Mouse (Mus musculus) forebrain, embryonic 11.5 days (tissue): ENCODE measurements at regions not wholly inside any gene's neighbourhood (a gene's known extent, or its start where the extent isn't known, plus 50 kb on each side); places are given as distances from the start of the nearest gene placed in this dataset.

Experiments
- ATAC-seq: fragments of 200-750 bp; cut with Nextera tagmentation; replicated peaks from 2 replicates; pipeline ENCODE4 v1.8.0; 2017; ENCODE audit warnings: moderate TSS enrichment; ENCODE audit not compliant: low FRiP score
- DNase-seq: peaks from one replicate; pipeline ENCODE4 v3.0.0-alpha.2; 2017; ENCODE audit warnings: low spot score
- H3K27ac ChIP-seq: fragments of 300-500 bp; sonication (generic); 2 replicates; pipeline ENCODE4 v1.5.1; 2014; ENCODE audit warnings: low read depth, low read length
- H3K27me3 ChIP-seq: fragments of 300-500 bp; sonication (generic); 2 replicates; pipeline ENCODE4 v1.6.1; 2014; ENCODE audit warnings: mild to moderate bottlenecking, low read length, mixed read lengths; ENCODE audit not compliant: control insufficient read depth, insufficient read depth
- H3K36me3 ChIP-seq: fragments of 300-500 bp; sonication (generic); 2 replicates; pipeline ENCODE4 v1.6.1; 2014; ENCODE audit warnings: mild to moderate bottlenecking, low read length, moderate library complexity, mixed read lengths; ENCODE audit not compliant: control insufficient read depth, insufficient read depth
- H3K4me1 ChIP-seq: fragments of 300-500 bp; sonication (generic); replicated peaks from 2 replicates; pipeline ENCODE4 v1.6.1; 2014; ENCODE audit warnings: low read length, mixed read lengths; ENCODE audit not compliant: control insufficient read depth, insufficient read depth
- H3K4me2 ChIP-seq: fragments of 300-500 bp; sonication (generic); 2 replicates; pipeline ENCODE4 v1.6.1; 2014; ENCODE audit warnings: low read depth, mild to moderate bottlenecking, low read length, moderate library complexity, mixed read lengths; ENCODE audit not compliant: severe bottlenecking
- H3K4me3 ChIP-seq: fragments of 300-500 bp; sonication (generic); 2 replicates; pipeline ENCODE4 v1.5.1; 2014; ENCODE audit warnings: low read depth, low read length
- H3K9ac ChIP-seq: fragments of 300-500 bp; sonication (generic); 2 replicates; pipeline ENCODE4 v1.6.1; 2014; ENCODE audit warnings: low read length
- H3K9me3 ChIP-seq: fragments of 300-500 bp; sonication (generic); 2 replicates; pipeline ENCODE4 v1.6.1; 2016; ENCODE audit warnings: low read length, mixed read lengths; ENCODE audit not compliant: control insufficient read depth
- WGBS: fragments of 180-500 bp; shearing (Covaris S2); extraction: QIAGEN DNeasy Blood & Tissue Kit; methylation state at CpG from one replicate; pipeline ENCODE4 v1.1.7; 2014; 5-methylcytosine and 5-hydroxymethylcytosine counted together

DNA sequence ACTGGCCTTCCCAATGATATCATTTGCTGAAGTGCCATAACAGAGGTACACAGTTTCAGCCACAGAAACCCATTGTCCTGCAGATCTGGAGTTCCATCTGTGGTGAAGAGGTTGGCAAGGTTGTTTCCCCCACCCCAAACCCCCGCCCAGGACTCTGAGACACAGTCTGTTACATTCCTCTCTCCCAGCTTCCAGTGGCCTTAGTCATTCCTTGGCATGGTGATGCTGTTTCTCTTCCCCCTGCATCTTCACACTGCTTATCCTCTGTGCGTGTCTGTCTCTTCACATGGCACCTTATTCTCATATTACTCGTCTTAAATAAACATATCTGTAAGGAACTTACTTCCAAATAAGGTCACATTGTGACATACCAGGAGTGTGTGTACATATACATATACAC, 206.5 kb downstream of the Nfkbiz start:
- 86% methylated on average over 3 of the region's 3 CpGs for WGBS

DNA sequence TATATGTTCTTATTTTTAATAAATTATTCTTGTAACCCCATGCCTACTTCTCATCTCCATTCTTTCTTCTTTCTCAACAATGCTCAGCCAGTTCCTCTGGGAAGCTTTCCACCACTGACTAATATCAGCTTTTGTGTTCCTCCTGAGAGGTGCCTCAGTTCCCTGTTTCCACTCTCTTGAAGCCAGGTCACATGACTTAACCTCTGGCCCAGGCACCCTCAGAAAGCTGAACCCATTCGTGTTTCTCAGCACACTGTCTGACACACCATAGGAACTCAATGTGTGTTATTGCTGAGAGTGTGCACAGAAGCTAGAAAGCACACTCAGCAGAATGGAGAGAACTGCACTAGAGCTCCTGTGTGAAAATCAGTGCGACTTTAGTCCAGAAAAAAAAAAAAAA, 207.1 kb downstream of the Nfkbiz start:
- no peaks in the 10 kb centered on the region for H3K27me3 ChIP-seq
- H3K9me3 ChIP-seq, result no peaks in the 10 kb centered on the region
- H3K4me1 ChIP-seq, result no peaks in the 10 kb centered on the region
- no peak overlapping the region for H3K9ac ChIP-seq
- DNase-seq (no peak), ATAC-seq (no peak)
- H3K36me3 ChIP-seq, result no peaks in the 10 kb centered on the region
- WGBS, result 60% methylated on average over 2 of the region's 2 CpGs
- no peak overlapping the region for H3K4me2 ChIP-seq
- H3K4me3 ChIP-seq, result no peak overlapping the region
- no peak overlapping the region for H3K27ac ChIP-seq

More for the DNA sequence above, 206.5 kb downstream of the Nfkbiz start:
- no peak overlapping the region for H3K4me3 ChIP-seq
- DNase-seq (no peak), ATAC-seq (no peak)
- no peaks in the 10 kb centered on the region for H3K4me1 ChIP-seq
- no peak overlapping the region for H3K4me2 ChIP-seq
- H3K36me3 ChIP-seq, result no peaks in the 10 kb centered on the region
- no peak overlapping the region for H3K27ac ChIP-seq
- H3K9me3 ChIP-seq, result no peaks in the 10 kb centered on the region
- H3K27me3 ChIP-seq, result no peaks in the 10 kb centered on the region
- H3K9ac ChIP-seq, result no peak overlapping the region

DNA sequence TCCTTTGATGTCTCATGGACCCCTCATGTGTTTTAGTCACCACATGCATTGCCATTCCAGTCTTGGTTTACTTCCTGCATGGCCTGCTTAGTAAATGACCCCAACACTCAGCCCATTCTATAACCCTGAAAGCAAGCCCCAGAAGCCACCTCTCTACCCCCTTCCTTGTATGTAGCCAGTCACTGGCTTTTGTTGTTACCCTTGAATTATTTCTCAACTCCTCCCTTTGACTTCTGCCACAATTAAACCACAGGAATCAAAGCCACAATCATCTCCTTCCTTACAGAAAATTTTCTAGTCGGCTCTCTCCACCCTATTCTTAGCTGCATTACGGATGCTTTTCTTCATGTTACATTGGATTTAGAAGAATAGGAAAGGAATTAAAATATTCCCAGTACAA, 207.7 kb downstream of the Nfkbiz start:
- ATAC-seq, result no peak
- Histone ChIP-seq H3K9ac (no peak overlapping the region), H3K9me3 (no peaks in the 10 kb centered on the region; the same call in 1 of the 2 replicates), H3K27me3 (no peaks in the 10 kb centered on the region), H3K36me3 (no peaks in the 10 kb centered on the region), H3K27ac (no peak overlapping the region), H3K4me1 (no peaks in the 10 kb centered on the region), H3K4me2 (no peak overlapping the region), H3K4me3 (no peak overlapping the region)
- DNase-seq, result no peak
- WGBS, result 85% methylated on average over 2 of the region's 2 CpGs

DNA sequence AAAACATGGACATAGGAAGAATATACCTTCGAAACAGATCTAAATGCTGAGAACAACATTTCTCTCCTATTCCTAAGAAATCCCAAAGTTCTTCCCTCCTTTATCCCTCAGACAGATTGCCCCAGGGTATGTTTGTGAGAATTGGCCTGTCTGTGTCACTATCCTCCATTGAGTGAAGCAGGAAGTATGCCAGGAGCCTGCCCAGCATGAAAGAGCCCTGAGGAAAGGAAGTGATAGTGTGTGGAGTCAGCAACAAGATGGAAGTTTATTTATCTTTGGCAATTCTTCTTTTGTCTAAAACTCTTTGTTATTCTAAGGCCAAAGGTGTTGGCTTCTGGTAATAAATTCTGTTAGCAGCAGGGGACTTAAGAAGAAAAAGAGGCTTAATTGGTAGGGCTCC, 211.2 kb downstream of the Nfkbiz start:
- no peak overlapping the region for H3K4me3 ChIP-seq
- H3K27ac ChIP-seq, result no peak overlapping the region
- no peak overlapping the region for H3K4me2 ChIP-seq
- no peaks in the 10 kb centered on the region for H3K4me1 ChIP-seq
- no peak overlapping the region for H3K9ac ChIP-seq
- no peak for DNase-seq
- H3K36me3 ChIP-seq, result no peaks in the 10 kb centered on the region
- WGBS, result 83% methylated on average over 1 of the region's 1 CpGs
- H3K27me3 ChIP-seq, result no peaks in the 10 kb centered on the region
- no peaks in the 10 kb centered on the region; the same call in 1 of the 2 replicates for H3K9me3 ChIP-seq
- no peak for ATAC-seq

DNA sequence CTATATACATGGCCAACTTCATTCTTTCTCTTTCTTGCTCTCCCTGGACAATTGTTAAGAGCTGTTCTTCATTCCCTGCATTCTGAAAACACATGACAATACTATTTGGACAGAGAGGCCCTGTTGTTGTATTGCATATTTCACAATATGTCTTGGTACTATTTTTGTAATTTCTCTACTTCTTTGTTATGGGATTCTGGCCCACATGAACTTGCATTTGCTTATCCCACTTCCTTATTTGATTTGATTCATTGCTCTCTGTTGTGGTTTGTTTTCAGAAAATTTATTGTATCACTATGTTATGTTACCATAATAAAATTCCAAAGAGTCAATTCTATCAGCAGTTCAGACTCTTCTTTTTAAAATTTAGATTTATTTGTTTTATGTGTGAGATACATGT, 215.3 kb downstream of the Nfkbiz start:
- Histone ChIP-seq H3K4me2 (no peak overlapping the region), H3K4me1 (no peaks in the 10 kb centered on the region), H3K27me3 (no peaks in the 10 kb centered on the region), H3K36me3 (no peaks in the 10 kb centered on the region), H3K27ac (no peak overlapping the region), H3K9ac (no peak overlapping the region), H3K4me3 (no peak overlapping the region), H3K9me3 (no peaks in the 10 kb centered on the region; the same call in 1 of the 2 replicates)
- DNase-seq (no peak), ATAC-seq (no peak)

DNA sequence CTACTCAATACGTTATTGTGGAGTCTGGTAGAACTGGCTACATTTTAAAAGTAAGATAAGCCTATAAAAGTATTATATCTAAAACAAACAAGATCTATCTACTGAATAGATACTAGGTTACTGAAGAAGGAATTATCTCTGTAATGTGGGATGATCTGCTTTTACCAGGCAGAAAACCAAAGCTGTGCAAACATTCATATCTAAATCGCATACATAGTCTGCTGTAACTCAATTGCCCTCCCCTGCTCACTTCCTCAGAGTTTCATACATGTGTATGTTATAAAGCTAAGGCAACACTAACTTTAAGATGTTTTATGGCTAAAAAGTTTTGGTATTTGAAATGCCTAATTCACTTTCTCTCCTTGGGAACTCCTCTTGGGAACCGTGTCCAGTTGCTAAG, 219.0 kb downstream of the Nfkbiz start:
- Histone ChIP-seq H3K36me3 (no peaks in the 10 kb centered on the region), H3K4me1 (no peaks in the 10 kb centered on the region), H3K27ac (no peak overlapping the region), H3K9me3 (no peaks in the 10 kb centered on the region), H3K4me2 (no peak overlapping the region), H3K4me3 (no peak overlapping the region), H3K27me3 (no peaks in the 10 kb centered on the region), H3K9ac (no peak overlapping the region)
- ATAC-seq, result no peak
- DNase-seq, result no peak
- 83% methylated on average over 3 of the region's 3 CpGs for WGBS

DNA sequence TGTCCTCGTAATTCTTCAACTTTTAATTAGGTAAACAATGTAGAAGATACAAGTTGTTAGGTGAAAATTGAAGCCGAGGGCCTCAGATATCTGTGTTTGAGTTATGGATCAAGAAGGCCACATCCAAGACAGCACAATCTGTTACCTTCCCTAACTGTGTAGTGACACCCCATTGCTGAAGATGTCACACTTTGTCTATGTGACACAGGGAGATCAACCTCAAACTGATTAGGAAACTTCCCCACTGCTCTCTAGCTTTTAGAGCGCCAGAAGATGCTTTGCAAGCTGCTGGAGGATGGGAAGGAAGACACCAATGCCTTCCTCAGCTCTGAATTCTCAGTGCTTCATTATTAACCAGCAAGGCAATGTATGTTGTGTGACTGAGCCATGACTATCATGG, 220.7 kb downstream of the Nfkbiz start:
- no peaks in the 10 kb centered on the region for H3K36me3 ChIP-seq
- DNase-seq (no peak), ATAC-seq (no peak)
- WGBS, result 89% methylated on average over 3 of the region's 3 CpGs
- H3K4me2 ChIP-seq, result no peak overlapping the region
- no peaks in the 10 kb centered on the region for H3K9me3 ChIP-seq
- H3K27ac ChIP-seq, result no peak overlapping the region
- H3K9ac ChIP-seq, result no peak overlapping the region
- no peak overlapping the region for H3K4me3 ChIP-seq
- H3K4me1 ChIP-seq, result no peaks in the 10 kb centered on the region
- H3K27me3 ChIP-seq, result no peaks in the 10 kb centered on the region

DNA sequence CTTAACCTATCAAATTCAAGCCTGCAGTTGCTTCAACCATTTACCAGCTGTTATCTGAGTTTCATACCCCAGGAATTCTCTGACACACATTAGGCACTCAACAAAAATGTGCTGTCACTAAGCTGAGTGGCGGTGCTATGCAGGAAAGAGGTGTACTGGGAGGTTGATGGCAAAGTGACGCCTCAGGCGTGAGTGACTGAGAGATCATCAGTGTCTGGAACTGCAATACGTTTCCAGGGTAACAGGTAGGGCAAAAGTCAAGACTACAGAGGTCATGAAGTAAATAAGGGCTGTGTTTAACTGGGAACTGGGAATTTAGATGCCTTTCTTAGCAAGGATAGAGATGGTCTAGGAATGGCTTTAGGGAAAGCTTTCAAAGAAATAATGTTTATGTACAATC, 221.2 kb downstream of the Nfkbiz start:
- no peaks in the 10 kb centered on the region for H3K36me3 ChIP-seq
- 76% methylated on average over 4 of the region's 4 CpGs for WGBS

DNA sequence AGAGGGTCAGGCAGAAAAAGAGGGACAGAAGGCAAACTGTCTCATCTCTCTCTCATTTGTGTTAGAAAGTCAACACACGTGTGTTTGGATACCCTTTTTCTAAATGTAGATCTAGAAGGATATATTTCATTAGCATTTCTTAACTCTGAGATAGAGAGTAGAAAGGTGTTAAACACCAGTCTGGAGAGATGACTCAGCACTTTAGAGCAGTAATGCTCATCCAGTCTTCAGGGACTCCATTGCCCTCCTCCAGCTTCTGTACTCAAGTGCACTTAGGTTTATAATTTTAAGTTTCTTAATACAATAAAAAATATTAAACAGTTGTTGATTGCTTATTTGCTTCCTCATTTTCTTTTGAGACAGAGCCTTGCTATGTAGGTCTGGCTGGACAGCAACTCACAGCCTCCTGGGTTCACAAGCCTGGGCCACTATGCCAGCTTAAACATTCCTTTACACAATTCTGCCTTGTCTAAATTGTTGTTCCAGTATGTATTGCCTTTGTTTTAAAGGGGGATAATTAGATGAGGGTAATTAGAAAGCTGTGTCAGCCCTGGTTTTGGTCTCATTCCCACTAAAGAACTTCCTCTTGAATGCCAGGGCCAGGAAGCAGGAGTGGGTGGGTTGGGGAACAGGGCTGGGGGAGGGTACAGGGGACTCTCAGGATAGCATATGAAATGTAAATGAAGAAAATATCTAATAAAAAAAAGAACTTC, 222.1 kb downstream of the Nfkbiz start:
- Histone ChIP-seq H3K36me3 (no peaks in the 10 kb centered on the region), H3K4me3 (no peak overlapping the region), H3K4me1 (no peaks in the 10 kb centered on the region), H3K9ac (no peak overlapping the region), H3K27me3 (no peaks in the 10 kb centered on the region), H3K27ac (no peak overlapping the region), H3K4me2 (no peak overlapping the region), H3K9me3 (no peaks in the 10 kb centered on the region)
- ATAC-seq (no peak), DNase-seq (no peak)
- 89% methylated on average over 1 of the region's 1 CpGs for WGBS

More for the DNA sequence above, 221.2 kb downstream of the Nfkbiz start:
- H3K4me3 ChIP-seq, result no peak overlapping the region
- H3K4me1 ChIP-seq, result no peaks in the 10 kb centered on the region
- H3K27me3 ChIP-seq, result no peaks in the 10 kb centered on the region
- no peak overlapping the region for H3K4me2 ChIP-seq
- no peak overlapping the region for H3K27ac ChIP-seq
- no peak for ATAC-seq
- no peaks in the 10 kb centered on the region for H3K9me3 ChIP-seq
- DNase-seq, result no peak
- no peak overlapping the region for H3K9ac ChIP-seq
